Mouse (Mus musculus) embryonic facial prominence, embryonic 15.5 days (tissue): ENCODE measurements around the gene Thsd4. TPM values are rescaled to one million over a fixed set of nuclear protein-coding genes. Genes with fewer than 3 reads are reported as not detected.
A peak's percentile ranks its signal among the peaks of the same experiment; 100 is the strongest.

Experiments used
- ATAC-seq: fragments of 200-750 bp; cut with Nextera tagmentation; 2 replicates; pipeline ENCODE4 v1.8.0; 2017; ENCODE audit warnings: low read depth, moderate TSS enrichment; ENCODE audit not compliant: insufficient number of reproducible peaks, low FRiP score, low TSS enrichment
- H3K27ac ChIP-seq: fragments of 300-500 bp; sonication (generic); replicated peaks from 2 replicates; pipeline ENCODE4 v1.5.1; 2015; ENCODE audit warnings: mild to moderate bottlenecking, inconsistent platforms
- H3K27me3 ChIP-seq: fragments of 300-500 bp; sonication (generic); 2 replicates; pipeline ENCODE4 v1.6.1; 2015; ENCODE audit warnings: inconsistent platforms
- H3K36me3 ChIP-seq: fragments of 300-500 bp; sonication (generic); 2 replicates; pipeline ENCODE4 v1.6.1; 2015; ENCODE audit warnings: mild to moderate bottlenecking, inconsistent platforms
- H3K4me1 ChIP-seq: fragments of 300-500 bp; sonication (generic); 2 replicates; pipeline ENCODE4 v1.6.1; 2015; ENCODE audit warnings: inconsistent platforms
- H3K4me2 ChIP-seq: fragments of 300-500 bp; sonication (generic); replicated peaks from 2 replicates; pipeline ENCODE4 v1.6.1; 2015; ENCODE audit warnings: mild to moderate bottlenecking, inconsistent platforms
- H3K4me3 ChIP-seq: fragments of 300-500 bp; sonication (generic); replicated peaks from 2 replicates; pipeline ENCODE4 v1.5.1; 2015; ENCODE audit warnings: mild to moderate bottlenecking, inconsistent platforms
- H3K9ac ChIP-seq: fragments of 300-500 bp; sonication (generic); 2 replicates; pipeline ENCODE4 v1.6.1; 2015; ENCODE audit warnings: inconsistent platforms
- H3K9me3 ChIP-seq: fragments of 300-500 bp; sonication (generic); replicated peaks from 2 replicates; pipeline ENCODE4 v1.6.1; 2016; ENCODE audit warnings: inconsistent platforms
- WGBS: fragments of 180-500 bp; shearing (Covaris S2); methylation state at CpG from one replicate; pipeline ENCODE4 v1.1.7; 2015; 5-methylcytosine and 5-hydroxymethylcytosine counted together
- polyA plus RNA-seq: library from polyadenylated mRNA; unstranded; fragments of >200 nt; fragmentation: Nextera tagmentation; extraction: Ambion mirVana; gene quantifications from 2 replicates; pipeline ENCODE4 v1.2.1, GENCODE M21; 2015

Gene Thsd4
- polyA plus RNA-seq, 1 experiment from 2014 or later, result 26.0 TPM

GRCm38 (mm10) chr9:60022331-60022730, 499.5 kb downstream of the Thsd4 start:
- Histone ChIP-seq H3K4me3 (no peak overlapping the region), H3K9me3 (no peaks in the 10 kb centered on the region), H3K9ac (no peak overlapping the region), H3K27me3 (no peaks in the 10 kb centered on the region), H3K4me2 (no peak overlapping the region), H3K36me3 (no peaks in the 10 kb centered on the region), H3K4me1 (peaks cover 35% of the 10 kb centered on the region), H3K27ac (0 out of 2 replicates have a peak overlapping the region, but pooled peaks have one; percentile 51)
- 50% methylated on average over 3 of the region's 3 CpGs for WGBS
- 0 out of 2 replicates have a peak, but pooled peaks have one; percentile 52 for ATAC-seq

- peaks cover 30% of the 10 kb centered on the region for H3K4me1 ChIP-seq
- H3K9ac ChIP-seq, result no peak overlapping the region
- no peaks in the 10 kb centered on the region for H3K27me3 ChIP-seq
- no peaks in the 10 kb centered on the region for H3K9me3 ChIP-seq
- H3K4me3 ChIP-seq, result no peak overlapping the region
- 39% methylated on average over 1 of the region's 1 CpGs for WGBS
- no peak for ATAC-seq
- no peak overlapping the region for H3K27ac ChIP-seq
- H3K36me3 ChIP-seq, result no peaks in the 10 kb centered on the region
- H3K4me2 ChIP-seq, result no peak overlapping the region
Observed at GRCm38 (mm10) chr9:60020444-60020843, 501.4 kb downstream of the Thsd4 start.

- ATAC-seq, result peak; percentile 43; the same call in 1 of the 2 replicates
- 27% methylated on average over 1 of the region's 1 CpGs for WGBS
- peak overlapping the region; percentile 70 for H3K27ac ChIP-seq
- no peak overlapping the region for H3K9ac ChIP-seq
- H3K4me3 ChIP-seq, result no peak overlapping the region
- no peaks in the 10 kb centered on the region for H3K9me3 ChIP-seq
- no peaks in the 10 kb centered on the region for H3K36me3 ChIP-seq
- peaks cover 24% of the 10 kb centered on the region for H3K4me1 ChIP-seq
- no peak overlapping the region for H3K4me2 ChIP-seq
- no peaks in the 10 kb centered on the region for H3K27me3 ChIP-seq
Observed at GRCm38 (mm10) chr9:60010285-60010684, 511.6 kb downstream of the Thsd4 start.

- no peak overlapping the region for H3K9ac ChIP-seq
- H3K36me3 ChIP-seq, result no peaks in the 10 kb centered on the region
- ATAC-seq, result no peak
- peaks cover 24% of the 10 kb centered on the region for H3K4me1 ChIP-seq
- 0 out of 2 replicates have a peak overlapping the region, but pooled peaks have one; percentile 22 for H3K27ac ChIP-seq
- H3K4me3 ChIP-seq, result no peak overlapping the region
- no peaks in the 10 kb centered on the region for H3K27me3 ChIP-seq
- WGBS, result 44% methylated on average over 7 of the region's 7 CpGs
- H3K9me3 ChIP-seq, result no peaks in the 10 kb centered on the region
- no peak overlapping the region for H3K4me2 ChIP-seq
Observed at GRCm38 (mm10) chr9:60008936-60009335, 512.9 kb downstream of the Thsd4 start.

- H3K9me3 ChIP-seq, result no peaks in the 10 kb centered on the region
- no peak overlapping the region for H3K9ac ChIP-seq
- no peak overlapping the region for H3K27ac ChIP-seq
- H3K4me1 ChIP-seq, result no peaks in the 10 kb centered on the region
- WGBS, result 73% methylated on average over 8 of the region's 8 CpGs
- H3K4me3 ChIP-seq, result no peak overlapping the region
- H3K36me3 ChIP-seq, result no peaks in the 10 kb centered on the region
- H3K27me3 ChIP-seq, result no peaks in the 10 kb centered on the region
- ATAC-seq, result no peak
- H3K4me2 ChIP-seq, result no peak overlapping the region
Observed at GRCm38 (mm10) chr9:60002323-60002722, 519.5 kb downstream of the Thsd4 start.

- Histone ChIP-seq H3K4me3 (no peak overlapping the region), H3K4me2 (no peak overlapping the region), H3K27ac (no peak overlapping the region), H3K9ac (no peak overlapping the region), H3K4me1 (no peaks in the 10 kb centered on the region), H3K9me3 (no peaks in the 10 kb centered on the region), H3K27me3 (no peaks in the 10 kb centered on the region), H3K36me3 (peaks cover 7% of the 10 kb centered on the region; the same call in 1 of the 2 replicates)
- no peak for ATAC-seq
- WGBS, result 84% methylated on average over 3 of the region's 3 CpGs
Observed at GRCm38 (mm10) chr9:60001444-60001843, 520.4 kb downstream of the Thsd4 start.

GRCm38 (mm10) chr9:59997725-59998124, 524.1 kb downstream of the Thsd4 start:
- no peak for ATAC-seq
- Histone ChIP-seq H3K4me1 (no peaks in the 10 kb centered on the region), H3K4me3 (no peak overlapping the region), H3K9me3 (no peaks in the 10 kb centered on the region), H3K4me2 (no peak overlapping the region), H3K27ac (no peak overlapping the region), H3K27me3 (no peaks in the 10 kb centered on the region), H3K9ac (no peak overlapping the region), H3K36me3 (peaks cover 12% of the 10 kb centered on the region; the same call in 1 of the 2 replicates)
- WGBS, result 72% methylated on average over 4 of the region's 4 CpGs

GRCm38 (mm10) chr9:59991407-59991806, 530.4 kb downstream of the Thsd4 start:
- H3K27me3 ChIP-seq, result no peaks in the 10 kb centered on the region
- WGBS, result 53% methylated on average over 5 of the region's 5 CpGs
- H3K27ac ChIP-seq, result peak overlapping the region; percentile 69
- H3K4me3 ChIP-seq, result no peak overlapping the region
- no peak overlapping the region for H3K9ac ChIP-seq
- peaks cover 6% of the 10 kb centered on the region; the same call in 1 of the 2 replicates for H3K4me1 ChIP-seq
- H3K36me3 ChIP-seq, result peaks cover 19% of the 10 kb centered on the region; the same call in 1 of the 2 replicates
- H3K4me2 ChIP-seq, result no peak overlapping the region
- H3K9me3 ChIP-seq, result no peaks in the 10 kb centered on the region
- ATAC-seq, result peak; percentile 78; the same call in 1 of the 2 replicates

GRCm38 (mm10) chr9:59989864-59990263, 532.0 kb downstream of the Thsd4 start:
- Histone ChIP-seq H3K4me2 (no peak overlapping the region), H3K9me3 (no peaks in the 10 kb centered on the region), H3K36me3 (peaks cover 14% of the 10 kb centered on the region; the same call in 1 of the 2 replicates), H3K4me1 (peaks cover 6% of the 10 kb centered on the region; the same call in 1 of the 2 replicates), H3K27me3 (no peaks in the 10 kb centered on the region), H3K27ac (no peak overlapping the region), H3K9ac (no peak overlapping the region), H3K4me3 (no peak overlapping the region)
- no peak for ATAC-seq
- 0% methylated on average over 1 of the region's 1 CpGs for WGBS

GRCm38 (mm10) chr9:59985900-59986572, 535.8 kb downstream of the Thsd4 start:
- Histone ChIP-seq H3K4me1 (no peaks in the 10 kb centered on the region), H3K9me3 (no peaks in the 10 kb centered on the region), H3K9ac (no peak overlapping the region), H3K4me3 (no peak overlapping the region), H3K27me3 (no peaks in the 10 kb centered on the region), H3K4me2 (no peak overlapping the region), H3K36me3 (peaks cover 25% of the 10 kb centered on the region), H3K27ac (peak overlapping the region; percentile 67)
- 57% methylated on average over 3 of the region's 3 CpGs for whole genome bisulfite sequencing
- no peak for ATAC-seq

GRCm38 (mm10) chr9:59981116-59981515, 540.7 kb downstream of the Thsd4 start:
- no peak overlapping the region for H3K4me2 ChIP-seq
- H3K36me3 ChIP-seq, result peaks cover 19% of the 10 kb centered on the region
- no peak overlapping the region for H3K4me3 ChIP-seq
- no peak overlapping the region for H3K27ac ChIP-seq
- H3K9me3 ChIP-seq, result no peaks in the 10 kb centered on the region
- 50% methylated on average over 2 of the region's 2 CpGs for WGBS
- H3K4me1 ChIP-seq, result no peaks in the 10 kb centered on the region
- H3K27me3 ChIP-seq, result no peaks in the 10 kb centered on the region
- no peak overlapping the region for H3K9ac ChIP-seq
- no peak for ATAC-seq
